Mouse (Mus musculus) brain, adult 2 months (tissue): ENCODE measurements at regions not wholly inside any gene's neighbourhood (a gene's known extent, or its start where the extent isn't known, plus 50 kb on each side); places are given as distances from the start of the nearest gene placed in this dataset.

Experiments used
- DNase-seq: peaks from one replicate; pipeline ENCODE4 v3.0.0; 2011; ENCODE audit warnings: low read depth, low spot score

- no peak for DNase-seq
Measured at GRCm38 (mm10) chr1:184536311-184537200, 195.9 kb downstream of the Hlx start.

GRCm38 (mm10) chr1:184535691-184536090, 196.7 kb downstream of the Hlx start:
- DNase-seq = no peak

GRCm38 (mm10) chr1:184534511-184534910, 197.9 kb downstream of the Hlx start:
- no peak for DNase-seq

- no peak for DNase-seq
Measured at GRCm38 (mm10) chr1:184533870-184534269, 198.5 kb downstream of the Hlx start.

GRCm38 (mm10) chr1:184532488-184533055, 199.8 kb downstream of the Hlx start:
- DNase-seq = no peak

GRCm38 (mm10) chr1:184530606-184531320, 201.7 kb downstream of the Hlx start:
- DNase-seq = peak; percentile 46

GRCm38 (mm10) chr1:184525740-184526139, 206.7 kb downstream of the Hlx start:
- no peak for DNase-seq

GRCm38 (mm10) chr1:184519551-184519950, 212.9 kb downstream of the Hlx start:
- no peak for DNase-seq

GRCm38 (mm10) chr1:184504663-184505062, 227.8 kb downstream of the Hlx start:
- DNase-seq = no peak

- DNase-seq = no peak
Measured at GRCm38 (mm10) chr1:184503827-184504355, 228.5 kb downstream of the Hlx start.

- DNase-seq = peak; percentile 15
Measured at GRCm38 (mm10) chr1:184500702-184501101, 231.7 kb downstream of the Hlx start.

GRCm38 (mm10) chr1:184498909-184499525, 233.4 kb downstream of the Hlx start:
- DNase-seq = no peak

- DNase-seq = no peak
Measured at GRCm38 (mm10) chr1:184497007-184497406, 235.4 kb downstream of the Hlx start.

- DNase-seq = no peak
Measured at GRCm38 (mm10) chr1:184493811-184494210, 238.6 kb downstream of the Hlx start.

- no peak for DNase-seq
Measured at GRCm38 (mm10) chr1:184492115-184492514, 240.3 kb downstream of the Hlx start.

GRCm38 (mm10) chr1:184491252-184491651, 241.2 kb downstream of the Hlx start:
- DNase-seq = no peak

GRCm38 (mm10) chr1:184487409-184487808, 245.0 kb downstream of the Hlx start:
- no peak for DNase-seq

- DNase-seq = no peak
Measured at GRCm38 (mm10) chr1:184484801-184485200, 247.6 kb downstream of the Hlx start.

- DNase-seq = no peak
Measured at GRCm38 (mm10) chr1:184483371-184483770, 249.0 kb downstream of the Hlx start.

- no peak for DNase-seq
Measured at GRCm38 (mm10) chr1:184482026-184482425, 250.4 kb downstream of the Hlx start.

- DNase-seq = no peak
Measured at GRCm38 (mm10) chr1:184480571-184481220, 251.7 kb downstream of the Hlx start.
